Mouse (Mus musculus): ENCODE measurements around the gene Noa1. TPM values are rescaled to one million over a fixed set of nuclear protein-coding genes. Genes with fewer than 3 reads are reported as not detected.

Gene Noa1
- polyA plus RNA-seq, 1 experiment: 13.7 TPM

- no peak overlapping the region for H3K27ac ChIP-seq (ENCODE audit: insufficient read depth, low read length)
- H3K4me1 ChIP-seq (ENCODE audit: control insufficient read depth, insufficient read depth, low read length): no peaks in the 10 kb centered on the region
- no peak for TF ChIP-seq CTCF (IDR thresholded peaks at IDR 0.05; ENCODE audit: borderline replicate concordance, insufficient read depth, low read length)
- no peak for TF ChIP-seq POLR2A (IDR thresholded peaks at IDR 0.05; ENCODE audit: low read depth, low read length)
- no peak overlapping the region for H3K4me3 ChIP-seq (ENCODE audit: insufficient read depth, low read length)
Observed at GRCm38 (mm10) chr5:77261137-77261536, 48.7 kb downstream of the Noa1 start.

- Histone ChIP-seq H3K27ac (ENCODE audit: insufficient read depth, low read length) (no peak overlapping the region), H3K4me3 (ENCODE audit: insufficient read depth, low read length) (no peak overlapping the region), H3K4me1 (ENCODE audit: control insufficient read depth, insufficient read depth, low read length) (no peaks in the 10 kb centered on the region; the same call in 1 of the 2 replicates)
- no peak for TF ChIP-seq POLR2A (IDR thresholded peaks at IDR 0.05; ENCODE audit: low read depth, low read length)
- no peak for TF ChIP-seq CTCF (IDR thresholded peaks at IDR 0.05; ENCODE audit: borderline replicate concordance, insufficient read depth, low read length)
Observed at GRCm38 (mm10) chr5:77260141-77260540, 49.7 kb downstream of the Noa1 start.

GRCm38 (mm10) chr5:77259315-77259714, 50.6 kb downstream of the Noa1 start:
- TF ChIP-seq CTCF (IDR thresholded peaks at IDR 0.05; ENCODE audit: borderline replicate concordance, insufficient read depth, low read length) (no peak), POLR2A (IDR thresholded peaks at IDR 0.05; ENCODE audit: low read depth, low read length) (no peak)
- Histone ChIP-seq H3K27ac (ENCODE audit: insufficient read depth, low read length) (no peak overlapping the region), H3K4me1 (ENCODE audit: control insufficient read depth, insufficient read depth, low read length) (no peaks in the 10 kb centered on the region; the same call in 1 of the 2 replicates), H3K4me3 (ENCODE audit: insufficient read depth, low read length) (no peak overlapping the region)

GRCm38 (mm10) chr5:77257603-77258002, 52.3 kb downstream of the Noa1 start:
- H3K4me3 ChIP-seq (ENCODE audit: insufficient read depth, low read length): no peak overlapping the region
- TF ChIP-seq CTCF (IDR thresholded peaks at IDR 0.05; ENCODE audit: borderline replicate concordance, insufficient read depth, low read length): no peak
- TF ChIP-seq POLR2A (IDR thresholded peaks at IDR 0.05; ENCODE audit: low read depth, low read length): no peak
- H3K27ac ChIP-seq (ENCODE audit: insufficient read depth, low read length): no peak overlapping the region
- no peaks in the 10 kb centered on the region; the same call in 1 of the 2 replicates for H3K4me1 ChIP-seq (ENCODE audit: control insufficient read depth, insufficient read depth, low read length)

- Histone ChIP-seq H3K4me1 (ENCODE audit: control insufficient read depth, insufficient read depth, low read length) (peaks cover 3% of the 10 kb centered on the region; the same call in 1 of the 2 replicates), H3K4me3 (ENCODE audit: insufficient read depth, low read length) (no peak overlapping the region), H3K27ac (ENCODE audit: insufficient read depth, low read length) (no peak overlapping the region)
- TF ChIP-seq CTCF (IDR thresholded peaks at IDR 0.05; ENCODE audit: borderline replicate concordance, insufficient read depth, low read length): no peak
- no peak for TF ChIP-seq POLR2A (IDR thresholded peaks at IDR 0.05; ENCODE audit: low read depth, low read length)
Observed at GRCm38 (mm10) chr5:77254402-77254801, 55.5 kb downstream of the Noa1 start.

- no peak overlapping the region for H3K27ac ChIP-seq (ENCODE audit: insufficient read depth, low read length)
- H3K4me3 ChIP-seq (ENCODE audit: insufficient read depth, low read length): no peak overlapping the region
- no peak for TF ChIP-seq CTCF (IDR thresholded peaks at IDR 0.05; ENCODE audit: borderline replicate concordance, insufficient read depth, low read length)
- TF ChIP-seq POLR2A (IDR thresholded peaks at IDR 0.05; ENCODE audit: low read depth, low read length): no peak
- H3K4me1 ChIP-seq (ENCODE audit: control insufficient read depth, insufficient read depth, low read length): peaks cover 3% of the 10 kb centered on the region; the same call in 1 of the 2 replicates
Observed at GRCm38 (mm10) chr5:77253154-77253553, 56.7 kb downstream of the Noa1 start.

GRCm38 (mm10) chr5:77252115-77252827, 57.6 kb downstream of the Noa1 start:
- no peak overlapping the region for H3K27ac ChIP-seq (ENCODE audit: insufficient read depth, low read length)
- TF ChIP-seq CTCF (IDR thresholded peaks at IDR 0.05; ENCODE audit: borderline replicate concordance, insufficient read depth, low read length): no peak
- TF ChIP-seq POLR2A (IDR thresholded peaks at IDR 0.05; ENCODE audit: low read depth, low read length): no peak
- H3K4me3 ChIP-seq (ENCODE audit: insufficient read depth, low read length): no peak overlapping the region
- H3K4me1 ChIP-seq (ENCODE audit: control insufficient read depth, insufficient read depth, low read length): peaks cover 3% of the 10 kb centered on the region; the same call in 1 of the 2 replicates

- peaks cover 3% of the 10 kb centered on the region; the same call in 1 of the 2 replicates for H3K4me1 ChIP-seq (ENCODE audit: control insufficient read depth, insufficient read depth, low read length)
- TF ChIP-seq POLR2A (IDR thresholded peaks at IDR 0.05; ENCODE audit: low read depth, low read length): no peak
- H3K27ac ChIP-seq (ENCODE audit: insufficient read depth, low read length): no peak overlapping the region
- H3K4me3 ChIP-seq (ENCODE audit: insufficient read depth, low read length): no peak overlapping the region
Observed at GRCm38 (mm10) chr5:77251656-77252055, 58.2 kb downstream of the Noa1 start.

GRCm38 (mm10) chr5:77250083-77250482, 59.8 kb downstream of the Noa1 start:
- Histone ChIP-seq H3K27ac (ENCODE audit: insufficient read depth, low read length) (no peak overlapping the region), H3K4me1 (ENCODE audit: control insufficient read depth, insufficient read depth, low read length) (peaks cover 3% of the 10 kb centered on the region; the same call in 1 of the 2 replicates), H3K4me3 (ENCODE audit: insufficient read depth, low read length) (no peak overlapping the region)
- TF ChIP-seq CTCF (IDR thresholded peaks at IDR 0.05; ENCODE audit: borderline replicate concordance, insufficient read depth, low read length) (no peak), POLR2A (IDR thresholded peaks at IDR 0.05; ENCODE audit: low read depth, low read length) (no peak)

Measured in embryonic fibroblast, embryonic 13.5 days (primary cell).